Mouse (Mus musculus): ENCODE results near the gene Plau.

GRCm38 (mm10) chr14:20866365-20866764 lies 29.9 kb downstream of the Plau start:
- TF ChIP-seq CTCF (IDR thresholded peaks at IDR 0.05; ENCODE audit: insufficient read depth, low read length) (no peak), POLR2A (IDR thresholded peaks at IDR 0.05; ENCODE audit: borderline replicate concordance, extremely low read depth, low read depth, low read length) (no peak)

Measured in lung, adult 2 months (tissue).